Mouse (Mus musculus) liver, embryonic 14.5 days (tissue): ENCODE measurements around the gene Fgfrl1.

Source experiments
- CTCF ChIP-seq: IDR thresholded peaks from 2 replicates; pipeline ENCODE4 v1.5.1; 2016; ENCODE audit warnings: antibody characterized with exemption, low read depth, control low read depth
- EP300 ChIP-seq: IDR thresholded peaks from 2 replicates; pipeline ENCODE4 v1.6.1; 2016; ENCODE audit warnings: antibody characterized with exemption, low read depth

GRCm38 (mm10) chr5:108708981-108709731, 17.0 kb downstream of the Fgfrl1 start:
- no peak for TF ChIP-seq CTCF
- no peak for TF ChIP-seq EP300
